Mouse (Mus musculus) heart, embryonic 16.5 days (tissue): ENCODE measurements around the gene Ncl. TPM values are rescaled to one million over a fixed set of nuclear protein-coding genes. Genes with fewer than 3 reads are reported as not detected.

ENCODE experiments used
- ATAC-seq: fragments of 200-750 bp; cut with Nextera tagmentation; replicated peaks from 2 replicates; pipeline ENCODE4 v1.8.0; 2017; ENCODE audit warnings: moderate number of reproducible peaks; ENCODE audit not compliant: insufficient read depth, low FRiP score; ENCODE audit errors: extremely low read depth
- H3K27ac ChIP-seq: fragments of 300-500 bp; sonication (generic); 2 replicates; pipeline ENCODE4 v1.5.1; 2014; ENCODE audit warnings: mild to moderate bottlenecking, low read length, control low read depth, moderate library complexity
- H3K27me3 ChIP-seq: fragments of 300-500 bp; sonication (generic); 2 replicates; pipeline ENCODE4 v1.6.1; 2014; ENCODE audit warnings: low read length, mixed read lengths; ENCODE audit not compliant: control insufficient read depth, insufficient read depth
- H3K36me3 ChIP-seq: fragments of 300-500 bp; sonication (generic); 2 replicates; pipeline ENCODE4 v1.6.1; 2014; ENCODE audit not compliant: control insufficient read depth, insufficient read depth
- H3K4me1 ChIP-seq: fragments of 300-500 bp; sonication (generic); 2 replicates; pipeline ENCODE4 v1.6.1; 2014; ENCODE audit warnings: low read length, mixed read lengths; ENCODE audit not compliant: control insufficient read depth, insufficient read depth
- H3K4me2 ChIP-seq: fragments of 300-500 bp; sonication (generic); 2 replicates; pipeline ENCODE4 v1.6.1; 2014; ENCODE audit warnings: low read depth, mild to moderate bottlenecking, control low read depth, low read length
- H3K4me3 ChIP-seq: fragments of 300-500 bp; sonication (generic); 2 replicates; pipeline ENCODE4 v1.5.1; 2014; ENCODE audit warnings: mild to moderate bottlenecking, control low read depth, low read length
- H3K9ac ChIP-seq: fragments of 300-500 bp; sonication (generic); 2 replicates; pipeline ENCODE4 v1.6.1; 2014; ENCODE audit warnings: low read length, control low read depth
- H3K9me3 ChIP-seq: fragments of 300-500 bp; sonication (generic); replicated peaks from 2 replicates; pipeline ENCODE4 v1.6.1; 2016; ENCODE audit warnings: low read length; ENCODE audit not compliant: control insufficient read depth
- WGBS: fragments of 180-500 bp; shearing (Covaris S2); extraction: QIAGEN DNeasy Blood & Tissue Kit; methylation state at CpG from one replicate; pipeline ENCODE4 v1.1.7; 2014; 5-methylcytosine and 5-hydroxymethylcytosine counted together
- microRNA-seq: library from miRNA; unstranded; fragments of <30 nt; microRNA quantifications from one replicate; pipeline ENCODE4, GENCODE M21; 2017
- polyA plus RNA-seq: library from polyadenylated mRNA; unstranded; fragments of >200 nt; fragmentation: Nextera tagmentation; extraction: Ambion mirVana; gene quantifications from 2 replicates; pipeline ENCODE4 v1.2.1, GENCODE M21; 2015

The Ncl gene
- polyA plus RNA-seq, 1 experiment from 2014 or later = 276 TPM

DNA sequence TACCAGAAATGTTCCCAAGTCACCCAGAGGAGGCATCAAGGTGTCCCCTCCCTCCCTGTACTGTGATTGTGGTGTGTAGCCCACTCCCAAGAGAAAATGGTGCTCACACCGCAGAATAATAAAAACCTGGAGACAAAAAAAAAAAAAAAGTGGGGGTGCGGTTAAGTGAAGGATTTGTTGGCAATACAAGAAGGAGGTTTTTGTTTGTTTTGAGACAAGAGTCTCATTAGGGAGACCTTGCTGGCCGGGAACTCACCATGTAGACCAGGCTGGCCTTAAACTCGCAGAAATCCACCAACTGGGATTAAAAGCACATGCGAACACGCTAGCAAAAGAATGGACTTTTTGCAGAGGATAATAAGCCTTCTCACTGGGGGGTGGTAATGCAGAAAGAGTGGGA lies 56.7 kb downstream of the Ncl start, which contains the start of gene B3gnt7:
TSS of gene B3gnt7 (plus strand) at position 301 of the 400 bp plus-strand sequence.
- peak within 1 kb of the TSS; percentile 99 for H3K4me2 ChIP-seq
- peak within 1 kb of the TSS; percentile 67 for H3K9ac ChIP-seq
- no peak within 1 kb of the TSS for H3K27ac ChIP-seq
- H3K9me3 ChIP-seq = no peaks in the 10 kb centered on the region
- peak within 1 kb of the TSS; percentile 65 for H3K4me3 ChIP-seq
- 50% methylated on average over 6 of the region's 6 CpGs for WGBS
- no peaks in the 10 kb centered on the region for H3K36me3 ChIP-seq
- peaks cover 49% of the 10 kb centered on the region for H3K27me3 ChIP-seq
- no peak for ATAC-seq
- peaks cover 8% of the 10 kb centered on the region for H3K4me1 ChIP-seq

DNA sequence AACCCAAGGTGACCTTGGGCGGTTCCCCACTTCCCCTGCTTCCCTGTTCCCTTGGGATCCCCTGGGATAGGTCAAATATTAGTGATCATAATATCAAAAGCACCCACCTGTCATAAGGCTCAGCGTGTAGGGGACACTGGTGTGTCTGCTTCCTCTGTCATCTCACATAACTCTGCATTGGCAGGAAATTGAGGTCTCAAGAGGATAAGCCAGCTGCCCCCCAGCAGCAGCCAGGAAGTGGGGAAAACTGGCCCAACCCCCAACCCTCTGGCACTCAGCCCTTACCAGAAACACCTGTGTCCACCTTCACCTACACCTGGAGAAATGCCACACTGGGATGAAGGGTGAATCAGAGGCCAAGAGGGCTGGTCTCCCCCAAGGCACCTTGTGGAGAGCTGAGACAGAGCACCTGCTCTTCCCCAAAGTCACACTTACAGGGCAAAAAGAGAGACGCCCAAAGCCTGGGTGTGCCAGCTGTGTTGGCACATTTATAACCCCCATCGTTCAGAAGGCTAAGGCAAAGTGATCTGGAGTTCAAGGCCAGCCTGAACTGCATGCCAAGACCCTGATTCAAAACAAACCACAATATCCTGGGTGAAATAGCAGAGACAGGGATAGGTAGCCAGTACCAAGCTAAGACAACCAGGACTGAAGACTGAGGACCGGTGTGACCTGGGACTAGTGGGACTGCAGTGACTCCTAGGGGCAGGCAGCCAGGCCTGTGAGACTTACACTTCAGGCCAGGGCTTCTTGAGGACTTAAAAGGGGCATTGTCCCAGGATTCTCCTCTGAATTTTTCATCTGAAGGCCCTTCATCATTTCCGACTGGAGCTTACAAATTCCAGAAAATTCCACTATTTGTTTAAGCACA lies 57.7 kb downstream of the Ncl start:
- H3K9ac ChIP-seq = no peak overlapping the region
- no peaks in the 10 kb centered on the region for H3K36me3 ChIP-seq
- peaks cover 49% of the 10 kb centered on the region for H3K27me3 ChIP-seq
- H3K4me1 ChIP-seq = peaks cover 8% of the 10 kb centered on the region
- H3K4me2 ChIP-seq = no peak overlapping the region
- 50% methylated on average over 6 of the region's 6 CpGs for WGBS
- H3K27ac ChIP-seq = no peak overlapping the region
- H3K4me3 ChIP-seq = no peak overlapping the region
- ATAC-seq = no peak
- no peaks in the 10 kb centered on the region for H3K9me3 ChIP-seq

- Histone ChIP-seq H3K27me3 (peaks cover 45% of the 10 kb centered on the region), H3K9me3 (no peaks in the 10 kb centered on the region), H3K9ac (no peak overlapping the region), H3K27ac (no peak overlapping the region), H3K4me2 (no peak overlapping the region), H3K36me3 (no peaks in the 10 kb centered on the region), H3K4me3 (no peak overlapping the region), H3K4me1 (peaks cover 8% of the 10 kb centered on the region)
- ATAC-seq = no peak
- 45% methylated on average over 7 of the region's 7 CpGs for WGBS
These were observed 58.5 kb downstream of the Ncl start for GRCm38 (mm10) chr1:86300731-86301130.

DNA sequence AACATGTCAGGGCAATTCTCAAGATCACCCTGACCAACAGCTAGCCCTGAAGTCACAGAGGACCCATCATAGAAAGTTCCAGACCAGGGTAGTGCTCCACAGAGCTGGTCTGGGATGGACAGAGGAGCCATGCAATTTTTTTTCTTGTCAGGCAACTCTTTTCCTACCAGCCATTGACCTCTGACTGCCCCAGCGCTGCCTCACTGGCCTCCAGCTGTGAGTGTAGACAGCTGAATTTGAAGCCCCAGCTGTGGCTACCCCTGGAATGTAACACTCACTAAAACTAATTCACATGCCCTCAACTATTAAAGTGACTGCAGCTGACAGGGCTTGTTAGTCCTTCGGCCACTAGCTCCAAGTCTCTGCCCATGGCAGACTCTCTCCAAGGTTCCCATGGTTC lies 59.1 kb downstream of the Ncl start:
- no peak for ATAC-seq
- H3K4me1 ChIP-seq = peaks cover 8% of the 10 kb centered on the region
- no peaks in the 10 kb centered on the region for H3K36me3 ChIP-seq
- H3K27ac ChIP-seq = no peak overlapping the region
- peaks cover 39% of the 10 kb centered on the region for H3K27me3 ChIP-seq
- H3K9me3 ChIP-seq = no peaks in the 10 kb centered on the region
- H3K4me2 ChIP-seq = no peak overlapping the region
- H3K9ac ChIP-seq = no peak overlapping the region
- H3K4me3 ChIP-seq = no peak overlapping the region
- WGBS = 60% methylated on average over 2 of the region's 2 CpGs

Small RNA genes lying within 50 kb of the gene (microRNA-seq; reads per million reads assigned to microRNA genes)
- 40.3 reads per million, percentile 41 among the genes with 10 or more reads in this experiment for gene mmu-mir-3535

Other genes with a start within 250 kb of the Ncl start
- gene Htr2b, start 247.4 kb downstream of the Ncl start, polyA plus RNA-seq = 0.26 and 0.37 TPM in 2 replicates
- not detected in 2 replicates for gene Gm21972, start 225.8 kb downstream of the Ncl start, polyA plus RNA-seq
- gene Armc9, start 204.6 kb downstream of the Ncl start, polyA plus RNA-seq = 12.1 and 12.4 TPM in 2 replicates
- 1.6 and 2.1 TPM in 2 replicates for gene B3gnt7, start 56.6 kb downstream of the Ncl start, polyA plus RNA-seq
- not detected in 2 replicates for gene Nmur1, start 66.8 kb upstream of the Ncl start, polyA plus RNA-seq
- not detected in 2 replicates for gene Tex44, start 66.9 kb upstream of the Ncl start, polyA plus RNA-seq
- gene Ptma, start 167.3 kb upstream of the Ncl start, polyA plus RNA-seq = 702 and 1,064 TPM in 2 replicates
- 58.7 and 60.5 TPM in 2 replicates for gene Pde6d, start 223.2 kb upstream of the Ncl start, polyA plus RNA-seq
- 24.1 and 26.0 TPM in 2 replicates for gene Cops7b, start 223.5 kb upstream of the Ncl start, polyA plus RNA-seq